Mouse (Mus musculus) liver, embryonic 16.5 days (tissue): ENCODE measurements around the gene Zfp446. TPM values are rescaled to one million over a fixed set of nuclear protein-coding genes. Genes with fewer than 3 reads are reported as not detected.

Source experiments
- ATAC-seq: fragments of 200-750 bp; cut with Nextera tagmentation; 2 replicates; pipeline ENCODE4 v1.8.0; 2017; ENCODE audit warnings: low read depth, mild to moderate bottlenecking, moderate number of reproducible peaks, moderate library complexity
- H3K27ac ChIP-seq: fragments of 300-500 bp; sonication (generic); 2 replicates; pipeline ENCODE4 v1.5.1; 2014; ENCODE audit warnings: mild to moderate bottlenecking, low read length
- H3K27me3 ChIP-seq: fragments of 300-500 bp; sonication (generic); 2 replicates; pipeline ENCODE4 v1.6.1; 2014; ENCODE audit warnings: low read depth, low read length, mixed read lengths; ENCODE audit not compliant: control insufficient read depth, insufficient read depth
- H3K36me3 ChIP-seq: fragments of 300-500 bp; sonication (generic); 2 replicates; pipeline ENCODE4 v1.6.1; 2014; ENCODE audit warnings: mild to moderate bottlenecking; ENCODE audit not compliant: control insufficient read depth, insufficient read depth
- H3K4me1 ChIP-seq: fragments of 300-500 bp; sonication (generic); 2 replicates; pipeline ENCODE4 v1.6.1; 2014; ENCODE audit warnings: low read depth, low read length, mixed read lengths; ENCODE audit not compliant: control insufficient read depth
- H3K4me2 ChIP-seq: fragments of 300-500 bp; sonication (generic); 2 replicates; pipeline ENCODE4 v1.6.1; 2014; ENCODE audit warnings: low read depth, low read length, mixed read lengths
- H3K4me3 ChIP-seq: fragments of 300-500 bp; sonication (generic); 2 replicates; pipeline ENCODE4 v1.5.1; 2014; ENCODE audit warnings: low read depth, mild to moderate bottlenecking, low read length
- H3K9ac ChIP-seq: fragments of 300-500 bp; sonication (generic); 2 replicates; pipeline ENCODE4 v1.6.1; 2014; ENCODE audit warnings: low read depth, low read length
- H3K9me3 ChIP-seq: fragments of 300-500 bp; sonication (generic); replicated peaks from 2 replicates; pipeline ENCODE4 v1.6.1; 2016; ENCODE audit warnings: low read length; ENCODE audit not compliant: control insufficient read depth
- WGBS: fragments of 180-500 bp; shearing (Covaris S2); extraction: QIAGEN DNeasy Blood & Tissue Kit; methylation state at CpG from one replicate; pipeline ENCODE4 v1.1.7; 2014; ENCODE audit not compliant: insufficient replicate concordance; 5-methylcytosine and 5-hydroxymethylcytosine counted together
- polyA plus RNA-seq: library from polyadenylated mRNA; unstranded; fragments of >200 nt; fragmentation: Nextera tagmentation; extraction: Ambion mirVana; gene quantifications from 2 replicates; pipeline ENCODE4 v1.2.1, GENCODE M21; 2015

Zfp446 gene
- polyA plus RNA-seq, 1 experiment from 2014 or later, result 2.9 TPM

GRCm38 (mm10) chr7:12978931-12979722 is 1.5 kb downstream of the Zfp446 start:
- WGBS, result 75% methylated on average over 18 of the region's 18 CpGs
- H3K4me1 ChIP-seq, result peaks cover 20% of the 10 kb centered on the region
- no peaks in the 10 kb centered on the region for H3K9me3 ChIP-seq
- H3K4me2 ChIP-seq, result peak overlapping the region; percentile 89
- H3K4me3 ChIP-seq, result peak overlapping the region; percentile 72
- no peak for ATAC-seq
- peak overlapping the region; percentile 93 for H3K27ac ChIP-seq
- peak overlapping the region; percentile 72 for H3K9ac ChIP-seq
- no peaks in the 10 kb centered on the region for H3K27me3 ChIP-seq
- no peaks in the 10 kb centered on the region for H3K36me3 ChIP-seq

- H3K27ac ChIP-seq, result no peak overlapping the region
- WGBS, result 62% methylated on average over 6 of the region's 6 CpGs
- H3K4me3 ChIP-seq, result no peak overlapping the region
- H3K27me3 ChIP-seq, result no peaks in the 10 kb centered on the region
- no peaks in the 10 kb centered on the region for H3K36me3 ChIP-seq
- peaks cover 20% of the 10 kb centered on the region for H3K4me1 ChIP-seq
- H3K9me3 ChIP-seq, result no peaks in the 10 kb centered on the region
- ATAC-seq, result no peak
- no peak overlapping the region for H3K9ac ChIP-seq
- H3K4me2 ChIP-seq, result no peak overlapping the region
Measured at GRCm38 (mm10) chr7:12979776-12980175, 2.1 kb downstream of the Zfp446 start.

GRCm38 (mm10) chr7:12980291-12980690 is 2.6 kb downstream of the Zfp446 start:
- no peaks in the 10 kb centered on the region for H3K36me3 ChIP-seq
- no peaks in the 10 kb centered on the region for H3K27me3 ChIP-seq
- H3K4me2 ChIP-seq, result no peak overlapping the region
- H3K4me3 ChIP-seq, result no peak overlapping the region
- H3K27ac ChIP-seq, result no peak overlapping the region
- no peak overlapping the region for H3K9ac ChIP-seq
- H3K4me1 ChIP-seq, result peaks cover 20% of the 10 kb centered on the region
- ATAC-seq, result no peak
- 72% methylated on average over 7 of the region's 7 CpGs for WGBS
- H3K9me3 ChIP-seq, result no peaks in the 10 kb centered on the region

GRCm38 (mm10) chr7:12985724-12986123 is 8.1 kb downstream of the Zfp446 start:
- no peaks in the 10 kb centered on the region for H3K27me3 ChIP-seq
- no peak overlapping the region for H3K4me2 ChIP-seq
- H3K9me3 ChIP-seq, result no peaks in the 10 kb centered on the region
- 29% methylated on average over 1 of the region's 1 CpGs for WGBS
- peaks cover 14% of the 10 kb centered on the region for H3K4me1 ChIP-seq
- peak; percentile 62 for ATAC-seq
- H3K36me3 ChIP-seq, result no peaks in the 10 kb centered on the region
- H3K9ac ChIP-seq, result no peak overlapping the region
- no peak overlapping the region for H3K4me3 ChIP-seq
- no peak overlapping the region for H3K27ac ChIP-seq

GRCm38 (mm10) chr7:12986906-12987305 is 9.3 kb downstream of the Zfp446 start:
- ATAC-seq, result no peak
- Histone ChIP-seq H3K9ac (no peak overlapping the region), H3K4me1 (peaks cover 14% of the 10 kb centered on the region), H3K27ac (peak overlapping the region; percentile 49; the same call in 1 of the 2 replicates), H3K27me3 (no peaks in the 10 kb centered on the region), H3K4me3 (no peak overlapping the region), H3K9me3 (no peaks in the 10 kb centered on the region), H3K4me2 (no peak overlapping the region), H3K36me3 (no peaks in the 10 kb centered on the region)
- WGBS, result 71% methylated on average over 8 of the region's 8 CpGs

GRCm38 (mm10) chr7:12987409-12988189 is 10.0 kb downstream of the Zfp446 start:
- peak overlapping the region; percentile 24; the same call in 1 of the 2 replicates for H3K4me2 ChIP-seq
- 39% methylated on average over 8 of the region's 8 CpGs for WGBS
- H3K9me3 ChIP-seq, result no peaks in the 10 kb centered on the region
- peaks cover 14% of the 10 kb centered on the region for H3K4me1 ChIP-seq
- H3K9ac ChIP-seq, result no peak overlapping the region; the same call in 1 of the 2 replicates
- ATAC-seq, result peak; percentile 81
- peak overlapping the region; percentile 49; the same call in 1 of the 2 replicates for H3K27ac ChIP-seq
- H3K4me3 ChIP-seq, result no peak overlapping the region
- H3K36me3 ChIP-seq, result no peaks in the 10 kb centered on the region
- no peaks in the 10 kb centered on the region for H3K27me3 ChIP-seq

- Histone ChIP-seq H3K9ac (no peak overlapping the region), H3K4me1 (peaks cover 16% of the 10 kb centered on the region), H3K36me3 (no peaks in the 10 kb centered on the region), H3K27me3 (no peaks in the 10 kb centered on the region), H3K4me2 (no peak overlapping the region), H3K4me3 (no peak overlapping the region), H3K27ac (no peak overlapping the region), H3K9me3 (no peaks in the 10 kb centered on the region)
- under 1% methylated on average over 3 of the region's 3 CpGs for WGBS
- ATAC-seq, result no peak
Measured at GRCm38 (mm10) chr7:12992222-12992621, 14.6 kb downstream of the Zfp446 start.

GRCm38 (mm10) chr7:12993148-12993547 is 15.5 kb downstream of the Zfp446 start:
- no peak overlapping the region for H3K9ac ChIP-seq
- no peaks in the 10 kb centered on the region for H3K27me3 ChIP-seq
- no peaks in the 10 kb centered on the region for H3K9me3 ChIP-seq
- no peaks in the 10 kb centered on the region for H3K36me3 ChIP-seq
- 73% methylated on average over 10 of the region's 10 CpGs for WGBS
- H3K4me3 ChIP-seq, result no peak overlapping the region
- H3K4me1 ChIP-seq, result peaks cover 7% of the 10 kb centered on the region
- H3K4me2 ChIP-seq, result no peak overlapping the region
- H3K27ac ChIP-seq, result no peak overlapping the region
- no peak for ATAC-seq

GRCm38 (mm10) chr7:12995862-12996261 is 18.2 kb downstream of the Zfp446 start:
- peak; percentile 33 for ATAC-seq
- 0 out of 2 replicates have a peak overlapping the region, but pooled peaks have one; percentile 4 for H3K27ac ChIP-seq
- H3K4me1 ChIP-seq, result peaks cover 4% of the 10 kb centered on the region; the same call in 1 of the 2 replicates
- H3K27me3 ChIP-seq, result no peaks in the 10 kb centered on the region
- H3K9me3 ChIP-seq, result no peaks in the 10 kb centered on the region
- no peak overlapping the region for H3K4me2 ChIP-seq
- no peaks in the 10 kb centered on the region for H3K36me3 ChIP-seq
- H3K4me3 ChIP-seq, result no peak overlapping the region
- no peak overlapping the region for H3K9ac ChIP-seq
